Mouse (Mus musculus): ENCODE measurements around the gene Ogg1. TPM values are rescaled to one million over a fixed set of nuclear protein-coding genes. Genes with fewer than 3 reads are reported as not detected.

Gene Ogg1
- polyA plus RNA-seq, 1 experiment from 2014 or later, result 7.0 TPM

DNA sequence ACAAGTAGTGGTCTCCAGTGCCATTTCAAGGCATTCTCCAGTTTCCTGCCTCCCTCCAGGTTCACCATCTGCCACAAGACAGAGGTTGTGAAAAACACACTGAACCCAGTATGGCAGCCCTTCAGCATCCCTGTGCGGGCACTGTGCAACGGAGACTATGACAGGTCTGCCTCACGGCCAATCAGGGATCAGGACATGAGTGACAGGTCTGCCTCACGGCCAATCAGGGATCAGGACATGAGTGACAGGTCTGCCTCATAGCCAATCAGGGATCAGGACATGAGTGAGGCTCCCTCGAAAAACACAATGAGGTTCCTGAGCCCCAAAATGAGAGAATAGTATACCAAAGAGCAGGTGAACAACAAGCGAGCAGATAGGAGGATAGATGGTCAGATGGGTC lies 36.4 kb upstream of the Ogg1 start:
- WGBS, result 68% methylated on average over 6 of the region's 6 CpGs
- Histone ChIP-seq H3K27me3 (replicated peaks; ENCODE audit: control insufficient read depth, insufficient read depth, low read length) (no peaks in the 10 kb centered on the region), H3K9ac (ENCODE audit: low read depth, low read length) (no peak overlapping the region), H3K4me3 (ENCODE audit: low read length) (no peak overlapping the region), H3K36me3 (ENCODE audit: control insufficient read depth, insufficient read depth, low read length) (no peaks in the 10 kb centered on the region), H3K4me1 (ENCODE audit: control insufficient read depth, insufficient read depth, low read depth, low read length) (no peaks in the 10 kb centered on the region), H3K27ac (ENCODE audit: low read depth, low read length) (no peak overlapping the region), H3K9me3 (ENCODE audit: control insufficient read depth, low read length) (no peaks in the 10 kb centered on the region), H3K4me2 (ENCODE audit: low read length) (no peak overlapping the region)
- ATAC-seq, result no peak

DNA sequence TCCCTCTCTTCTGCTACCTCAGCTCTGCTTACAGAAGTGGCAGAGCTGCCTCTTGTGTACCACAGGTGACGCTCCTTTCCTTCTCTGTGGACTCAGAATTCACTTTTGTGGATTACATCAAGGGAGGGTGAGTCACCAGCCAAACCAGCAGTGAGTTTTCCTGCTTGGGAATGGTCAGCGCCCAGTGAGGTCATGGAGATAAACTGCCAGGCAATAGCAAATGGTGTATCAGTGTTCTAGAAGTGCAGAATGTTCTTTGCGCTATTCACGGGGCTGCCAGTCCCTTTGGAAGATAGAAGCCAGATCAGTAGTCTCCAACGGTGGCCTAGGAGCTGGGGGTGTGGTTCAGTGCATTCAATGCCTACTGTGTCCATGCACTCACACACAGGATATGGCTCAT lies 33.8 kb upstream of the Ogg1 start:
- H3K4me2 ChIP-seq (ENCODE audit: low read length), result no peak overlapping the region
- no peaks in the 10 kb centered on the region for H3K9me3 ChIP-seq (ENCODE audit: control insufficient read depth, low read length)
- no peaks in the 10 kb centered on the region for H3K4me1 ChIP-seq (ENCODE audit: control insufficient read depth, insufficient read depth, low read depth, low read length)
- H3K9ac ChIP-seq (ENCODE audit: low read depth, low read length), result no peak overlapping the region
- 73% methylated on average over 5 of the region's 5 CpGs for WGBS
- no peaks in the 10 kb centered on the region for H3K27me3 ChIP-seq (replicated peaks; ENCODE audit: control insufficient read depth, insufficient read depth, low read length)
- H3K36me3 ChIP-seq (ENCODE audit: control insufficient read depth, insufficient read depth, low read length), result no peaks in the 10 kb centered on the region
- no peak for ATAC-seq
- no peak overlapping the region for H3K4me3 ChIP-seq (ENCODE audit: low read length)
- no peak overlapping the region for H3K27ac ChIP-seq (ENCODE audit: low read depth, low read length)

DNA sequence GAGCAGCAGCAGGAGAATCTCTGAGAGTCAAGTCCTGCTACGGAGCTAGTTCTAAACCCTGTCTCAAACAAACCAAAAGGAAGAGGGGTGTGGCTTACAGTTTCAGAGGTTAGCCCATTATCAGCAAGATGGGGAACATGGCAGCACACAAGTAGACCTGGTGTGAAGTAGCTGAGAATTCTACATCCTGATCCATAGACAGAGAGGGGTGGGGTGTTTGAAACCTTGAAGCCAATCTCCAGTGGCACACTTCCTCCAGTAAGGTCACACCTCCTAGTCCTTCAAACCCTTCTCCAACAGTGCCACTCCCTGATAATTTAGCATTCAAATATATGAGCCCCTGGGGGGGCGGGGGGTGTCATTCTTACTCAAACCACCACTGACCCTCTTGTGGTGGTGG lies 30.7 kb upstream of the Ogg1 start:
- WGBS, result 74% methylated on average over 2 of the region's 2 CpGs
- Histone ChIP-seq H3K9ac (ENCODE audit: low read depth, low read length) (no peak overlapping the region), H3K4me2 (ENCODE audit: low read length) (no peak overlapping the region), H3K4me3 (ENCODE audit: low read length) (no peak overlapping the region), H3K36me3 (ENCODE audit: control insufficient read depth, insufficient read depth, low read length) (no peaks in the 10 kb centered on the region), H3K9me3 (ENCODE audit: control insufficient read depth, low read length) (no peaks in the 10 kb centered on the region), H3K27me3 (replicated peaks; ENCODE audit: control insufficient read depth, insufficient read depth, low read length) (no peaks in the 10 kb centered on the region), H3K4me1 (ENCODE audit: control insufficient read depth, insufficient read depth, low read depth, low read length) (no peaks in the 10 kb centered on the region), H3K27ac (ENCODE audit: low read depth, low read length) (no peak overlapping the region)
- ATAC-seq, result no peak

DNA sequence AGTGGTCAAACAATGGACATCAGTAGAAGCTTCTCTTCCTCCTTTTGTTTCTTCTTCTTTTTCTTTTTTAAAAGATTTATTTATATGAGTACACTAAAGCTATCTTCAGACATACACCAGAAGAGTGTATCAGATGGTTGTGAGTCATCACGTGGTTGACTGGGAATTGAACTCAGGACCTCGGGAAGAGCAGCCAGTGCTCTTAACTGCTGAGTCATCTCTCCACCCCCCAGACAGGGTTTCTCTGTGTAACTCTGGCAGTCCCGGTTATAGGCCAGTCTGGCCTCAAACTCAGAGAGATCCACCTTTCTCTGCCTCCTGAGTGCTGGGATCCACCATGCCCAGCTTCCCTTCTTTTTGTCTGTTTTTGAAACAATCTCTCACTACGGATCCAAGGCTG lies 30.1 kb upstream of the Ogg1 start:
- no peak overlapping the region for H3K27ac ChIP-seq (ENCODE audit: low read depth, low read length)
- H3K36me3 ChIP-seq (ENCODE audit: control insufficient read depth, insufficient read depth, low read length), result no peaks in the 10 kb centered on the region
- no peak overlapping the region for H3K4me3 ChIP-seq (ENCODE audit: low read length)
- H3K9ac ChIP-seq (ENCODE audit: low read depth, low read length), result no peak overlapping the region
- no peaks in the 10 kb centered on the region for H3K9me3 ChIP-seq (ENCODE audit: control insufficient read depth, low read length)
- ATAC-seq, result no peak
- H3K4me2 ChIP-seq (ENCODE audit: low read length), result no peak overlapping the region
- H3K4me1 ChIP-seq (ENCODE audit: control insufficient read depth, insufficient read depth, low read depth, low read length), result no peaks in the 10 kb centered on the region
- no peaks in the 10 kb centered on the region for H3K27me3 ChIP-seq (replicated peaks; ENCODE audit: control insufficient read depth, insufficient read depth, low read length)
- WGBS, result 73% methylated on average over 4 of the region's 4 CpGs

DNA sequence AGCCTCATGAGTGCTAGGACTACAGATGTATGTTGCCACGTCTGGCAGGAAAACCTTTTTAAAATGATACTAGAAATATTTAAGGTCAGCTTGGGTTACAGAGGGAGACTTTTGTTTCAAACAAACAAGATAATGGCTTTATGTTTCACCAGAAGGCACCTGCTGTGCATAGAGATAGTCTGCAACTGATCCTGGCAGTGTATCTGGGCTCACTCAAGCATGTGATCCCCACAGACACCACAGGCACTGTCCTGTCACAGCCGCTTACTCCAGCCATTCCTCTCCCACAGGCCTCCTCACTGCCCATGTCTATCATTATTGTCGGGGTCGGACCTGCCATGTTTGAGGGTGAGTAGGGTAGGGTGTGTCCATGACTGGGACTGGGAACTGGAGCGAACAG lies 25.4 kb upstream of the Ogg1 start:
- H3K27ac ChIP-seq (ENCODE audit: low read depth, low read length), result no peak overlapping the region
- H3K9me3 ChIP-seq (ENCODE audit: control insufficient read depth, low read length), result no peaks in the 10 kb centered on the region
- H3K36me3 ChIP-seq (ENCODE audit: control insufficient read depth, insufficient read depth, low read length), result no peaks in the 10 kb centered on the region
- H3K9ac ChIP-seq (ENCODE audit: low read depth, low read length), result no peak overlapping the region
- WGBS, result 83% methylated on average over 5 of the region's 5 CpGs
- no peak for ATAC-seq
- H3K27me3 ChIP-seq (replicated peaks; ENCODE audit: control insufficient read depth, insufficient read depth, low read length), result no peaks in the 10 kb centered on the region
- no peak overlapping the region for H3K4me3 ChIP-seq (ENCODE audit: low read length)
- H3K4me1 ChIP-seq (ENCODE audit: control insufficient read depth, insufficient read depth, low read depth, low read length), result no peaks in the 10 kb centered on the region; the same call in 1 of the 2 replicates
- no peak overlapping the region for H3K4me2 ChIP-seq (ENCODE audit: low read length)

DNA sequence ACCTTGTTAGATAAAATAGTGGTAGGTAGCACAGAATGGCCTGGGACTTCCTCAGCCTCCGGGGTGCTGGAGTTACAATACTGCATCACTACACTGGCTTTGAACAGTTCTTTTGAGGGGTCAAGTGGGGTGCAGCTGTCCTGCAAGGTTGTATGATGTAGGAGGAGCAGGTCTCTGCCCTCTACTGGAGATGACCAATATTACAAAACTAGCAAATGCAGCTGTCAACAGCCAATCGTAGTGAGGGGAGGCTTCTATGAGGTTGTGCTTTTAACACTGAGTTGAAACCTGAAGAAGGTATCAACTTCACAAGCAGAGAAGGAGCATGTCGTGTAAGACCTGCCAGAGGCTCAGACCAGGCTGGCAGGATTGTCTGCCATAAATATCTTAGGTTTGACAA lies 24.5 kb upstream of the Ogg1 start:
- Histone ChIP-seq H3K4me3 (ENCODE audit: low read length) (no peak overlapping the region), H3K27me3 (replicated peaks; ENCODE audit: control insufficient read depth, insufficient read depth, low read length) (no peaks in the 10 kb centered on the region), H3K9me3 (ENCODE audit: control insufficient read depth, low read length) (no peaks in the 10 kb centered on the region), H3K4me2 (ENCODE audit: low read length) (no peak overlapping the region), H3K9ac (ENCODE audit: low read depth, low read length) (no peak overlapping the region), H3K27ac (ENCODE audit: low read depth, low read length) (no peak overlapping the region), H3K36me3 (ENCODE audit: control insufficient read depth, insufficient read depth, low read length) (no peaks in the 10 kb centered on the region), H3K4me1 (ENCODE audit: control insufficient read depth, insufficient read depth, low read depth, low read length) (no peaks in the 10 kb centered on the region; the same call in 1 of the 2 replicates)
- no peak for ATAC-seq
- WGBS, result 24% methylated on average over 3 of the region's 3 CpGs

DNA sequence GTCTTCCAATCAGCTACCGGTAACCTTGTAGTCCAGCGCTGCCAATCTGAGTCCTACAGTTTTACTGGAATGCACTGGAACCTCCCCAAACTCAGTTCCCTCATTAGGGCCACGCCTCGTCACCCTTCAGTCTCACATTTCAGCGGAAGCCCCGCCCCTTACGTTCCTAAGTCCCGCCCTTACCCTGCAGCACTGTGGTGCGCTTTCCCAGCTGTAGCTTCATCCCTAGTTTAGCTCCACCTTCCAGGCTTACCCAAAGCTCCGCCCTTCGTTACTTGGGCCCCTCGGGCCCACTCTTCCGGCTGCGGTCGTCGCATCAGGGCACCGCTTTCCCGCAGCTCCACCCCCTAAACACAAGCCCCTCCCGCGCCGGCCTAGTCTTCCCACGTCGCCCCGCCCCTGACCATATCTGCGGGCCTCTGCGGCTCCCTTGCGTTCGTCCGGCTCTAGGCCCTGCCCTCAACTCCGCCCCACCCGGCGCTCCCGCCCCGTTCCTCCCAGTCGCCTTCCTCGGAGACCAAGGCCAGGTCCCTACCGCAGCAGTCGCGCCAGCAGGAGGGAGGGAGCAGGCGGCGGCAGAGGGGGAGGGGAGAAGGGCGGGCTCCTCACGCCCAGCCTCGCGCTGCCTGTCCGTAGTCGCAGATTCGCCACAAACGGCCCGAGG lies 20.3 kb upstream of the Ogg1 start:
- H3K9me3 ChIP-seq (ENCODE audit: control insufficient read depth, low read length), result no peaks in the 10 kb centered on the region
- H3K27me3 ChIP-seq (replicated peaks; ENCODE audit: control insufficient read depth, insufficient read depth, low read length), result no peaks in the 10 kb centered on the region
- peak overlapping the region; percentile 96 for H3K9ac ChIP-seq (ENCODE audit: low read depth, low read length)
- peak overlapping the region; percentile 83 for H3K4me3 ChIP-seq (ENCODE audit: low read length)
- peak overlapping the region; percentile 99 for H3K4me2 ChIP-seq (ENCODE audit: low read length)
- H3K27ac ChIP-seq (ENCODE audit: low read depth, low read length), result peak overlapping the region; percentile 99
- H3K36me3 ChIP-seq (ENCODE audit: control insufficient read depth, insufficient read depth, low read length), result no peaks in the 10 kb centered on the region
- peak; percentile 98 for ATAC-seq
- under 1% methylated on average over 46 of the region's 50 CpGs for WGBS
- peaks cover 18% of the 10 kb centered on the region for H3K4me1 ChIP-seq (ENCODE audit: control insufficient read depth, insufficient read depth, low read depth, low read length)

DNA sequence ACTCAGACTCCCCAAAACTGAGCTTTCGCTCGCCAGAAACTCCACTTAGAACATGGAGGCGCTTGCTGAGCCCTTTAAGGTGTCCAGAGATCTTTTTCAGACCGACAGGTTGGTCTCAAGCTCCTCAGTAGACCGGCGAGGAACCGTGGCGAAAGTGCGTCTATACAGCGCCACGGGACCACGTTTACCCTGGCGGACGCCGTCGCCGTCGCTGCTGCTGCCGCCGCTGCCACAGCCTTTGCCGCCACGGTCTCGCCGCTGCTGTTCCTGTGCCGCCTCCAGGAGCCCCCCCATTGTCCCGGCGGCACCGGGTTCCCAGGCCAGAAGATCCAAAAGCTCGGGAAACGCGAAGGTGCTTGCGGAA lies 19.8 kb upstream of the Ogg1 start, which contains the start of gene Brpf1:
Gene Brpf1 (plus strand): TSS at position 152 of the 364 bp plus-strand sequence.
- peak within 1 kb of the TSS; percentile 99 for H3K27ac ChIP-seq (ENCODE audit: low read depth, low read length)
- H3K9ac ChIP-seq (ENCODE audit: low read depth, low read length), result peak within 1 kb of the TSS; percentile 96
- no peaks in the 10 kb centered on the region for H3K9me3 ChIP-seq (ENCODE audit: control insufficient read depth, low read length)
- no peaks in the 10 kb centered on the region for H3K36me3 ChIP-seq (ENCODE audit: control insufficient read depth, insufficient read depth, low read length)
- WGBS, result 0% methylated on average over 31 of the region's 32 CpGs
- H3K27me3 ChIP-seq (replicated peaks; ENCODE audit: control insufficient read depth, insufficient read depth, low read length), result no peaks in the 10 kb centered on the region
- peak within 1 kb of the TSS; percentile 83 for H3K4me3 ChIP-seq (ENCODE audit: low read length)
- peak; percentile 53 for ATAC-seq
- peaks cover 18% of the 10 kb centered on the region for H3K4me1 ChIP-seq (ENCODE audit: control insufficient read depth, insufficient read depth, low read depth, low read length)
- H3K4me2 ChIP-seq (ENCODE audit: low read length), result peak within 1 kb of the TSS; percentile 99

DNA sequence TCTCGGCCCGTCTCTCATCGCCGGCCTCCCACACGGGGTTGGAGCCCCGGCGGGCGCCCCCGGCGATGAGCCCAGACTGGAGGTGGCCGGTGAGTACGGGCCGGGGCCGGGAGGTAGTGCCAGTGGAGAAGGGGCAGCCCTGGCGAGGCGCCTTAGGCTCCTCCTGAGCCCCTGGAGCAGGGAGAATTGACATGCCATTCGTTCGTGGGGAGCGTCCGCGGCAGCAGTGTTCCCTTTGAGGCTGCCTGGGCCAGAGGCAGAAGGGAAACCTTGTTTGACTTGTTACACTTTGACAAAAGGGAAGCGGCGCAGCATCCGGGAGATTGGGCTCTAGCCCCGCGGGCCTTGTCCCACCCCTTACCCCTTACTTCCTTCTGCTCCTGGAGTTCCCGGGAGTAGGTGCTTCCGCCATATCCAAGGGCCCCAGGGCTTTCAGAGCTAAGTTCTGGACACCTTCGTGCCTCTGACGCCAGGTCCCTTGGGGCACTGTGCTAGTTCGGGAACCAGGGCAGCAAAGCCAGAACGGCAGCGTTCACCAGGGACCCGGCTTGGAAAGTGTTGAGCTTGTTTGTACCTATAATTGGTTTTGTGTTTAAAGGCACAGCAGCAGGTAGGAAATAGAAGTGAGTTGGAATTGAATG lies 19.2 kb upstream of the Ogg1 start:
- peak overlapping the region; percentile 83 for H3K4me3 ChIP-seq (ENCODE audit: low read length)
- H3K36me3 ChIP-seq (ENCODE audit: control insufficient read depth, insufficient read depth, low read length), result peaks cover 2% of the 10 kb centered on the region; the same call in 1 of the 2 replicates
- under 1% methylated on average over 31 of the region's 34 CpGs for WGBS
- no peak for ATAC-seq
- H3K27me3 ChIP-seq (replicated peaks; ENCODE audit: control insufficient read depth, insufficient read depth, low read length), result no peaks in the 10 kb centered on the region
- H3K9ac ChIP-seq (ENCODE audit: low read depth, low read length), result peak overlapping the region; percentile 96
- H3K4me2 ChIP-seq (ENCODE audit: low read length), result peak overlapping the region; percentile 99
- no peaks in the 10 kb centered on the region for H3K9me3 ChIP-seq (ENCODE audit: control insufficient read depth, low read length)
- peaks cover 18% of the 10 kb centered on the region for H3K4me1 ChIP-seq (ENCODE audit: control insufficient read depth, insufficient read depth, low read depth, low read length)
- peak overlapping the region; percentile 99 for H3K27ac ChIP-seq (ENCODE audit: low read depth, low read length)
